Mouse (Mus musculus) olfactory bulb, adult 2 months (tissue): ENCODE data around the gene Zdhhc14. TPM values are rescaled to one million over a fixed set of nuclear protein-coding genes. Genes with fewer than 3 reads are reported as not detected.

Experiments
- H3K27ac ChIP-seq: fragments of 200-500 bp; 2 replicates; pipeline ENCODE4 v1.5.1; 2012; ENCODE audit warnings: low read depth, low read length; ENCODE audit not compliant: insufficient read depth
- H3K4me1 ChIP-seq: fragments of 200-500 bp; 2 replicates; pipeline ENCODE4 v1.6.1; 2012; ENCODE audit warnings: low read length; ENCODE audit not compliant: control insufficient read depth, insufficient read depth
- H3K4me3 ChIP-seq: fragments of 200-500 bp; 2 replicates; pipeline ENCODE4 v1.5.1; 2012; ENCODE audit warnings: mild to moderate bottlenecking, low read depth, low read length, moderate library complexity; ENCODE audit not compliant: insufficient read depth
- CTCF ChIP-seq: fragments of 200-500 bp; IDR thresholded peaks from 2 replicates; pipeline ENCODE4 v1.5.1; 2012; ENCODE audit warnings: low read depth, mild to moderate bottlenecking, low read length, moderate library complexity; ENCODE audit not compliant: insufficient read depth
- POLR2A ChIP-seq: fragments of 200-500 bp; IDR thresholded peaks from 2 replicates; pipeline ENCODE4 v1.6.1; 2012; ENCODE audit warnings: mild to moderate bottlenecking, low read depth, low read length, moderate library complexity; ENCODE audit not compliant: insufficient read depth
- WGBS: fragments of 180-500 bp; shearing (Covaris S2); methylation state at CpG from one replicate; pipeline ENCODE4 v1.1.7; 2018; 5-methylcytosine and 5-hydroxymethylcytosine counted together
- polyA plus RNA-seq: library from polyadenylated mRNA; stranded (reverse); fragments of >200 nt; gene quantifications from 2 replicates; pipeline ENCODE4 v1.2.4, GENCODE M21; 2012; ENCODE audit warnings: low replicate concordance; ENCODE audit not compliant: missing spikeins, insufficient read depth, insufficient read length

The Zdhhc14 gene
- polyA plus RNA-seq, 1 experiment = not detected

DNA sequence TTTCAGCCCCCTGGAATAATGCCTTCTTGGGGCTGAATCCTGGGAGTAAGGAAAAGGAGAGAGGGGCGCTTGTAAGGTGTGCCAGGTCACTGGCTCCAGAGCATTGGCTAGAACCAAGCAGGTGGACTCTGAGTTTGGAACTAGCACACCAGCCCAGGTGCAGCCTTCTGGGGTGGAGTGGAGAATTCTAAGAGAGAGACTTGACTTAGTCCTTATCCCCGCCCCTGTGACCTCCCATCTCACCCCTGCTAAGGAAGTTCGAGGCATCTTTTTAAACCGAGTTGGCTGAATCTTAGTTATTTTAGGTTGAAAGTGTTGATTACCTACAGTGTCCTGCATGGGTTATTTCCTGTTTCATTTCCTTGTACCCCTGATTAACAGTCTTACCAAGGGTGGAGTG, 1.5 kb downstream of the Zdhhc14 start:
- H3K27ac ChIP-seq = no peak overlapping the region
- no peak for TF ChIP-seq POLR2A
- TF ChIP-seq CTCF = no peak
- 28% methylated on average over 4 of the region's 4 CpGs for WGBS
- H3K4me3 ChIP-seq = peak overlapping the region; percentile 87
- peaks cover 11% of the 10 kb centered on the region; the same call in 1 of the 2 replicates for H3K4me1 ChIP-seq

DNA sequence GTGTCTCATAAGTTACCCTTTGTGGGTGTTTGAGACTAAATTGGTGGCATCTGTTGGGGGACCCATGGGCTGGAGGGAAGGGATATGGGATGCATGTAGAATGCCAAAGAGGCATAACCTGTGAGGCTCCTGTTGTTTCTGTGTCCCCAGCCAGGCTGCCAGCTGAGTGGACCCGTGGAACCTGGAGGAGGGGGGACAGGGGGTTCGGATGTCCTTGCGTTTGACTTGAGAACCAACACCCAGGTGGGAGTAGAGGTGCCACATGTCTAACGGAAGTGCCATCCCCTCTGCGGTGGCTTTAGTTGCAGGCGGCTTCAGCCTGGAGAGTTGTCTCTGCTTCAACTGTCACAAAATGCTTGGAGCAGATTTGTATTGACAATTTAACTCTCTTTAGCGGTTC, 2.5 kb downstream of the Zdhhc14 start:
- 68% methylated on average over 7 of the region's 7 CpGs for WGBS
- H3K4me1 ChIP-seq = peaks cover 11% of the 10 kb centered on the region; the same call in 1 of the 2 replicates
- TF ChIP-seq CTCF (no peak), POLR2A (no peak)
- H3K27ac ChIP-seq = no peak overlapping the region
- peak overlapping the region; percentile 50 for H3K4me3 ChIP-seq

DNA sequence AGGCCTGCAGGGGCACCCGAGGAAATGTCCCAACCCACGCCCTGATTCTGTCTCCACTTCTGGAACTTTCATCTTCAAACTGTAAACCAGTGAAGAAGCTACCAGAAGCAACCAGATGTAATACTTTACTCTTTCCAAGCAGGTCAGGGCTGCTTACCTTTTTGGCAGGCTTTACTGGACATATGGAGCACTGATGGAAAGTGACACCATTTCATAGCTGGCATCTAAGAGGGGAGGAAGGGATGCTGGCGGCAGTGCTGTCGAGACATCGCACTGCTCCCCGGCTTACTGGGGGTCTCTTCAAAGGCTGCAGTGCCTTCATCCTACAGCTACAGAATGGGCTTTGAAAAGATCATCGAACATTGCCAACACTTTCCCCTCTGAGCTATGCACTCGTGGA, 5.3 kb downstream of the Zdhhc14 start:
- peaks cover 11% of the 10 kb centered on the region; the same call in 1 of the 2 replicates for H3K4me1 ChIP-seq
- H3K27ac ChIP-seq = no peak overlapping the region
- H3K4me3 ChIP-seq = no peak overlapping the region
- TF ChIP-seq CTCF = no peak
- TF ChIP-seq POLR2A = no peak
- WGBS = 86% methylated on average over 8 of the region's 8 CpGs

DNA sequence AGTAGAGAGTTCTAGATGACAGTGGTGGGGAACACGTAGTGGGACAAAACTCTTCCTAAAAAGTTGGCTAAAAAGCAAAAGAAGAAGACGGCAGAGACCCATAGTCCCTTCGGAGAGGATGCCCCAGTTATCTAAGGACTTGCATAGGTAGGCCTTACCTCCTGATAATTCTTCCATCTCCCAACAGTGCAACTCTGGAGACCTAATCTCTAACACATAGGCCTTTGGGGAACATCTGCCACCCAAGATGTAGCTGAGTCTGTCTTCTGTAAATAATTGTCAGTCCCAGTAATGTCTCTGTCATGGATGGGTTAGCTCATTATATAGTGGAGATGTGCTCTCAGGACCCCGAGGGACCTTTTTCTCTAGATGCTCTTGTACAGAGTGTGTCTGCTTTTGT, 6.6 kb downstream of the Zdhhc14 start:
- Histone ChIP-seq H3K27ac (no peak overlapping the region), H3K4me1 (peaks cover 11% of the 10 kb centered on the region; the same call in 1 of the 2 replicates), H3K4me3 (no peak overlapping the region)
- WGBS = 94% methylated on average over 4 of the region's 4 CpGs
- TF ChIP-seq CTCF (no peak), POLR2A (no peak)

DNA sequence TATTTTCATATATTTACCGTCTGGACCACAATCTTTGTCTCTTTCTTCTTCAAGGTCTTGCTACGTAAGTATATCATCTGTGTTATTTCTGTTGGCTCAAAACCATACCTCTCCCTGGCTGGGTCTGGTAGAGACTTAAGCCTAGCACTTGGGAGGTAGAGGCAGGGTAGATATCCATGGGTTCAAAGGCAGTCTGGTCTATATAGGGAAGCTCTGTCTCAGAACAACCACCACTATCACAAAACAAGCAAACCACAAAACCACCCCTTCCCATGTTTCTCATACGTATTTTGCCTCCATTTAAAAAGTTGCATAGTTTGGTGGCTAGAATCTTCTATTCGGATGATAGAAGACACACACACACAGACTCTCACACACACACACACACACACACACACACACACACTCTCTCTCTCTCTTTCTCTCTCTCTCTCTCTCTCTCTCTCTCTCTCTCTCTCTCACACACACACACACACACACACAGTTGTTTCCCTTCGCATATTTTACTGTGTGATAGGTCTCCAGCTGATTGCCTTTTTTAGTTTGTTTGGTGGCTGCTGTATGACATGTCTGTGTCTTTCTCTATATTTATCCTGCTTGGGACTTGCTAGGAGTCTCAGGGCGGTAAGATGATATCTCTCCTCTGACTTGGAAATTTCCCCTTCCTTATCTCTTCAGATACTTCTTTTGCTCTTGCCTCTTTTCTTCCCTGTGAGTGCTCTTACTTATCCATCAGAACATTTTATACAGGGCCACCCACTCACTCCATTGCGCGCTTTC, 11.8 kb downstream of the Zdhhc14 start:
- Histone ChIP-seq H3K4me3 (no peak overlapping the region), H3K27ac (no peak overlapping the region), H3K4me1 (peaks cover 8% of the 10 kb centered on the region)
- no peak for TF ChIP-seq POLR2A
- TF ChIP-seq CTCF = no peak
- 76% methylated on average over 8 of the region's 8 CpGs for WGBS

DNA sequence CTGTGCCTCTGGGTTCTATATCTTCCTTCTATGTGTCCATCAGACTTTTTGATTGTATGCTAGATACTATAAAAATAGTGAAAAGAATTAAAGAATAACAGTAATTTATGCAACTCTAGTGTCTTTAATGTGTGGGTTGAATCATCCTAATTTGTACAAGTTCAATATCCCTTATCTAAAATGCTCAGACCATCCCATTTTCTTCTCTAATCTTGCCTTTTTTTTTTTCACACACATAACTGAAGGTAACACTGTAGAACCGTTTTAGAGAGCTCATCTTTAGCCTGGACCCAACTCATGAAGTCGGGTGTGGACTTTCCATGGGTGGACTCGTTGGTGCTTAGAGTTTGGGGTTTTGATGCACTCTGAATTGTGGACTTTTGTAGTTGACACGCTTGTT, 12.6 kb downstream of the Zdhhc14 start:
- no peak for TF ChIP-seq POLR2A
- TF ChIP-seq CTCF = no peak
- 91% methylated on average over 4 of the region's 4 CpGs for WGBS

DNA sequence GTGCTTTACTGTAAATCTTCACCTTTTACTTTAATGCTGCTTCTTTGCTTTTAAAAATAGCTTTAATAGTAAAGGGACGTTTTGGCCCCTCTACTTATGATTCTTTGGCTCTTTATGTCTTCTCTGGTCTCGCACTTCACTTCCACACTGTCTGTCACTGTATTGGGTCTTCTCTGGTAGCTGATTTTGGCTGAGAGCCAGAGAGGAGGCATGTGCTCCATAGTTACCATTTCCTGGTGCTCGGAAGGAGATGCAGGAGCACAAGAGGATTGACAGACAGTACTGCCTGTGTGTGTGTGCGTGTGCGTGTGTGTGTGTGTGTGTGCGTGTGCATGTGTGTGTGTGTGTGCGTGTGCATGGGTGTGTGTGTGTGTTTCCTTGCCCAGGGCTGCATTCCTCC, 14.2 kb downstream of the Zdhhc14 start:
- 35% methylated on average over 7 of the region's 7 CpGs for WGBS

More for the DNA sequence above, 12.6 kb downstream of the Zdhhc14 start:
- no peak overlapping the region for H3K4me3 ChIP-seq
- H3K27ac ChIP-seq = no peak overlapping the region
- H3K4me1 ChIP-seq = peaks cover 8% of the 10 kb centered on the region

DNA sequence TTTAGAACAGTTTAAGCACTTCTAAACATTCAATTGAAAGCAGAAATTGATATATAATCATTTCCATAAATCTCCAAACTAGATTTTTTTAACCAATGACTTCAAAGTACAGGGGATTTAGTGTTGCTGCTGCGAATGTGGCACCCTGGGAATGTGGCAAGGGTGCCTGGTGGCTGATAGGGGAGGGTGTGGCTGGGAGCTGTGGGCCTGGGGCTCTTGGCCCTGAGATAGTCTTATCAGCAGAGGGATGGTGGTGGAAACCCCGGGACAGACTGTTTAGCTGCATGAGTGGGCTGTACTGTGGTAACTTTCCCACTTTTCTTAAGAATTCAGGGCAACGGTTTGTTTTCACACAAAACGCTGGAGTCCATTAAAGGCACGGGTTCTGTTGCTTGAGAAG, 14.6 kb downstream of the Zdhhc14 start:
- Histone ChIP-seq H3K27ac (no peak overlapping the region), H3K4me3 (no peak overlapping the region), H3K4me1 (peaks cover 15% of the 10 kb centered on the region)
- TF ChIP-seq POLR2A = no peak
- no peak for TF ChIP-seq CTCF
- 55% methylated on average over 5 of the region's 5 CpGs for WGBS

More for the DNA sequence above, 14.2 kb downstream of the Zdhhc14 start:
- peaks cover 15% of the 10 kb centered on the region for H3K4me1 ChIP-seq
- H3K4me3 ChIP-seq = no peak overlapping the region
- no peak overlapping the region for H3K27ac ChIP-seq
- TF ChIP-seq POLR2A = no peak
- no peak for TF ChIP-seq CTCF

DNA sequence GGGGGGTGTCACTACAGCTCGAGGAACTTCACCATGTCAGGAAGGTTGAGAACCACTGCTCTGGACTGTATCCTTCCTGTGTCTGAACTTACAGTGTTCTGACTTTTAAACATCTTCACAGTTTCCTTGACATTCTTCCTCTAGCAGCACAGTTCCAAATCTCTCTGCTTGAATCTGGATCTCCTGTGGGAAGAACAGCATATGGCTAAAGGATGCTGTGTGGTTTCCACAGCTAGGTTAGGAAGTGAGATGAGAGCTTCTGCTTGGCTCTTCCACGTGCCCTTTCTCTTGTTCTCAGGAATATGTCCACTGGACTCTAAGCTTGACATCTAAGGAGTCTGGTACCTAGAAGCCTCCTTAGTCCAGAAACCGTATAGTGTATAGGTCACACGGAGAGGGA, 15.7 kb downstream of the Zdhhc14 start:
- TF ChIP-seq POLR2A = no peak
- no peak for TF ChIP-seq CTCF
- Histone ChIP-seq H3K27ac (no peak overlapping the region), H3K4me3 (no peak overlapping the region), H3K4me1 (peaks cover 15% of the 10 kb centered on the region)
- WGBS = 89% methylated on average over 4 of the region's 4 CpGs

DNA sequence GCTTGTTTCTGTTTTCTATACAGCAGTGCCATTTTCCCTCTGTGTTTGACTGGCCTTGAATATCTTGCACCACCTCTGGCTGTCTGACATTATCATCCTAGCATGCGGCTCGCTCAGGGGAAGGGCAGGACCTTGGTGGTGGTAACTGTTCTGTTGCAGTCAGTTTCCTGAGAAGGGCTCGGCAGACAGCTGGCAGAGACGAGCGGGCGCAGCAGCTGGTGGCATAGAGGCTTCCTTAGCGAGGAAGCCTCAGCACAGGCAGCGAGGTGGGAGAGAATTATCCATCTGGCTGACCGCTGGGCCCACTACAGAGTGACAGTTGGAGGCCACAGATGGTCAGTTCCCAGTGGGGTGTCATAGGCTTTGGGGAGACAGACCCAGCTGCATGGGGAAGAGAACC, 18.2 kb downstream of the Zdhhc14 start:
- H3K4me3 ChIP-seq = no peak overlapping the region
- peaks cover 15% of the 10 kb centered on the region for H3K4me1 ChIP-seq
- peak overlapping the region; percentile 4; the same call in 1 of the 2 replicates for H3K27ac ChIP-seq
- 81% methylated on average over 9 of the region's 9 CpGs for WGBS
- no peak for TF ChIP-seq POLR2A
- no peak for TF ChIP-seq CTCF
